Mouse (Mus musculus) small intestine, adult 2 months (tissue): ENCODE data around the gene Ctsz.

ENCODE experiments used
- CTCF ChIP-seq: fragments of 200-500 bp; IDR thresholded peaks from 2 replicates; pipeline ENCODE4 v1.5.1; 2012; ENCODE audit warnings: low read depth, mild to moderate bottlenecking, control low read depth, inconsistent platforms, low read length, moderate library complexity, mixed read lengths; ENCODE audit not compliant: insufficient replicate concordance, insufficient read length; ENCODE audit errors: extremely low read depth
- POLR2A ChIP-seq: fragments of 200-500 bp; IDR thresholded peaks from 2 replicates; pipeline ENCODE4 v1.6.1; 2012; ENCODE audit warnings: low read depth, mild to moderate bottlenecking, control low read depth, inconsistent platforms, low read length, moderate library complexity

DNA sequence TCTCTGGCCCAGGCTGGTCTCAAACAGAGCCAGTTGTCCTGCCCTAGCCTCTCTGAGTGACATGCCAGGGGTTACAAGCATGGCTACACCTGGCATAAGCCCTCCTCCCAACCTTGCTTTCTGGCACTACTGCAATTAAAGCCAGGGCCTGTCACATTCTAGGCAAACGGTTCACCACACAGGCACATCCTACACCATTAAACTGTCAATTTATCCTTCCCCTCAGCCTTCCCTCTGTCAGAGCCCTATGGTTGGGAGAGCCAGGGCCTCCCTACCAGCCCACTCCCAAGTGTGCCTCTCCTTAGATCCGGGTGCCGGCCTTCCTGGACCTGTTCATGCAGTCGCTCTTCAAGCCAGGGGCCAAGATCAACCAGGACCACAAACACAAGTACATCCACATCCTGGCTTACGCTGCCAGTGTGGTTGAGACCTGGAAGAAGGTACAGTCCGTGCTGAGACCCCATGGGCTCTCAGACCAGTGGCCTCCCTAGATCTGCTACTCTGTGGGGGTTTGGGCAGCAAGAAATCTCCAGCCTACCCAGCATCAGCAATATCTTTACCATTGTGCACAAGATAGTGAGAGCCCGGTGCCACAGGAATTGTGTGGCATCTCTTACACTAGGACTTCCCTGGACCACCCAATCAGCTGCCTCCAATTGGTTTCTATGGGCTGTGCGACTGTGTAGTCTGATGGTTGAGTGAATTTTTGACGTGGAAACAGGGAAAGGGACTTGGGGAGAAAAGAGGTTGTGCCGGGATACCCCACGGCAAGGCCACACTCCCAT, 14.3 kb downstream of the Ctsz start:
- no peak for TF ChIP-seq CTCF
- no peak for TF ChIP-seq POLR2A
